Mouse (Mus musculus): ENCODE results near the gene Snrpg. TPM values are rescaled to one million over a fixed set of nuclear protein-coding genes. Genes with fewer than 3 reads are reported as not detected.
A peak's percentile ranks its signal among the peaks of the same experiment; 100 is the strongest.
"Not testable (repeated sequence)": the region's sequence is repeated elsewhere in the genome, so short reads cannot be mapped to it uniquely, and the experiment has no call there.

Gene Snrpg
- polyA plus RNA-seq, 1 experiment from 2014 or later, result 348 TPM

DNA sequence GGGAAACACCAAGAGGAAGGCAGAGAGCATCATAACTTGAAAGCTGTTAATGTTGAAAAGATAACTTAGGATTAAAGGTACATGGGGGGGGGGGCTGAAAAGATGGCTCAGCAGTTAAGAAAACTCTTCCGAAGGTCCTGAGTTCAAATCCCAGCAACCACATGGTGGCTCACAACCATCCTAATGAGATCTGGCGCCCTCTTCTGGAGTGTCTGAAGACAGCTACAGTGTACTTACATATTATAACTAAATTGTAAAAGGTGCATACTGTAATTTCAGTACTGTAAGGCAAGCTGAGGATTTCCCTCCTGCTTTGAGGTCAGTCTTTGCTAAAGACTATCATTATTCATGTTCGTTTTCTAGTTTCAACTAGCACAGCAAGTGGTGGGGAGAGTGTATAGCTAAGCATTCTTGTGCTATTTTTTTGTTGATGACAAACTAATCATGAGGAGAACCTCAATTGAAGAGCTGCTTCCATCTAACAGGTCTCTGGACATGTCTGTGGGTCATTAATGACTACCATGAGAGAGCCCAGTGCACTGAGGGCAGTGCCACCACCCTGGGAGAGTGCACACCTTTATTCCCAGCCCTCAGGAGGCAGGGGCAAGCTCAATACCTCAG, 901 bp upstream of the Snrpg start:
- ATAC-seq (ENCODE audit: low FRiP score), result no peak
- peak overlapping the region; percentile 93 for H3K4me3 ChIP-seq (replicated peaks)
- peak overlapping the region; percentile 70 for H3K9ac ChIP-seq (replicated peaks)
- peaks cover 16% of the 10 kb centered on the region for H3K36me3 ChIP-seq
- H3K27me3 ChIP-seq (replicated peaks), result no peaks in the 10 kb centered on the region
- 68% methylated on average over 3 of the region's 3 CpGs for WGBS
- peak overlapping the region; percentile 85 for H3K4me2 ChIP-seq
- peaks cover 40% of the 10 kb centered on the region for H3K4me1 ChIP-seq
- H3K27ac ChIP-seq (replicated peaks), result peak overlapping the region; percentile 94
- H3K9me3 ChIP-seq (replicated peaks), result no peaks in the 10 kb centered on the region

DNA sequence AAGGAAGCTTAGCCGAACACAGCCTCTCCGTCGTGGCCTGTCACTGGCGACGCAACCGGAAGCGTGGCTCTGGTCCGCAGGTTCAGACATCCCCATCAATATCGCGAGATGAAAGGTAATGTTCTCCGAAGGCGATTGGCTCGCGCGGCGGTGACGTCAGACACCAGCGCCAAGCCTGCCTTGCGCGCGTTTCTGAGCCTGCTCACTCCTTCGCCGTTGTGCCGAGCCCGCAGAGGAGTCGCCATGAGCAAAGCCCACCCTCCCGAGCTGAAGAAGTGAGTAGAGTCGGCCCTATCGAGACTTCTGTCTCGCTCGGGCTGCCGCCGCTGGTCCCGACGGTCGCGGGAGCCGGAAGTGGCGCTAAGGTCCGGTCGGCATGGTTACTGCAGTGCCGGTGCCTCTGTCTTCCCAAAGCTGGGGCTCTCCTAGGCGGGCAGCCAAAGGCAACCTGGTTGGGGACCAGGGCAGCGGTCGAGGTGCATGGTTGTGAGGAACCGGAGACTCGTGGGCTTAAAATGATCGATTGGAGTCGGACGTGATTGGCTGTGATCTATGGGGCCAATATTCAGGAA, 322 bp downstream of the Snrpg start:
- under 1% methylated on average over 50 of the region's 50 CpGs for WGBS
- Histone ChIP-seq H3K4me2 (peak overlapping the region; percentile 85), H3K4me1 (peaks cover 35% of the 10 kb centered on the region), H3K27me3 (replicated peaks) (no peaks in the 10 kb centered on the region), H3K36me3 (peaks cover 19% of the 10 kb centered on the region), H3K9me3 (replicated peaks) (no peaks in the 10 kb centered on the region), H3K27ac (replicated peaks) (peak overlapping the region; percentile 94), H3K9ac (replicated peaks) (peak overlapping the region; percentile 92), H3K4me3 (replicated peaks) (peak overlapping the region; percentile 93)
- peak; percentile 96 for ATAC-seq (ENCODE audit: low FRiP score)

DNA sequence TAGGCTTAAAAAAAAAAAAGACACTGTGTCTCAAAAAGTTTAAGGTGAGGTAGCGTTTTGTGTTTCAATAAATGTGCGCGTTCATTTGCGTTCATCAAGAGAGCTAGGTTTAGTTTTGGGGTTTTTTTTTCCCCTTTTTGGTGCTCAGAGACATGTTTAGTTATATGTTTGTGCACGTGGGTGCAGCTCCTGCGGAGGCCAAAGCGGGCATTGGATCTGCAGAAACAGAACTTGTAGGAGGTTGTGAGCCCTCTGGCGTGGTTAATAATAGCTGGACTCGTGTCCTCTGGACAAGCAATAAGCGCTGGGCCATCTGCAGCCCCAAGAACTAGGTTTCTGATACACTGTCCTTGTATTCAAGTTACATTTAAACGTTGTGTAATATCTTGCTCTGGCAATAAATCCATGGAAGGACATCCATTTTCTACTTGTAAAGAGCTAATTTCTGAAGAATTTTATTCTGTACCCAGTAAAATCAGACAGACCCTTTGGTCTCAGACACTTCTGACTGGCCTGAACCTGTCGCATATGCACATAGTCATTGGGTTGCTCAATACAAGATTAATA, 929 bp downstream of the Snrpg start:
- peak overlapping the region; percentile 85 for H3K4me2 ChIP-seq
- H3K27ac ChIP-seq (replicated peaks), result peak overlapping the region; percentile 94
- H3K9ac ChIP-seq (replicated peaks), result peak overlapping the region; percentile 92
- 5% methylated on average over 12 of the region's 12 CpGs for WGBS
- no peak for ATAC-seq (ENCODE audit: low FRiP score)
- H3K4me3 ChIP-seq (replicated peaks), result peak overlapping the region; percentile 93
- H3K9me3 ChIP-seq (replicated peaks), result no peaks in the 10 kb centered on the region
- H3K27me3 ChIP-seq (replicated peaks), result no peaks in the 10 kb centered on the region
- H3K4me1 ChIP-seq, result peaks cover 29% of the 10 kb centered on the region
- peaks cover 25% of the 10 kb centered on the region for H3K36me3 ChIP-seq

DNA sequence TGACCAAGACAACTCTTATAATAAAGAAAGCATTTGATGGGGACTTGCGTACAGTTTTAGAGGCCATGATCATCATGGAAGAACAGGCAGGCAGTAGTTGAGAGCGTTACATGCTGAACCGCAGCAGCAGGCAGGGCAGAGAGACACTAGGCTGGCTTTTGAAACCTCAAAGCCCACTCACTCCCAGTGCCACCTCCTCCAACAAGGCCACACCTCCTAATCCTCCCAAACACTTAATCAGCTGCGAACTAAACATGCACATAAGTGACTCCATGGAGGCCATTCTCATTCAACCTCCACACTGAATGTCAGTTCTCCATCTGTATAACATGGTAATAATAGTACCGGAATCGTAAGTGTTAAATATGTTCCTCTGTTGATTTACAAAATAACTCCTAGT, 2.5 kb downstream of the Snrpg start:
- Histone ChIP-seq H3K36me3 (peaks cover 34% of the 10 kb centered on the region), H3K9me3 (replicated peaks) (no peaks in the 10 kb centered on the region), H3K4me2 (no peak overlapping the region), H3K4me1 (peaks cover 27% of the 10 kb centered on the region), H3K9ac (replicated peaks) (no peak overlapping the region), H3K4me3 (replicated peaks) (no peak overlapping the region), H3K27ac (replicated peaks) (no peak overlapping the region), H3K27me3 (replicated peaks) (no peaks in the 10 kb centered on the region)
- WGBS, result 95% methylated on average over 6 of the region's 6 CpGs
- no peak for ATAC-seq (ENCODE audit: low FRiP score)

DNA sequence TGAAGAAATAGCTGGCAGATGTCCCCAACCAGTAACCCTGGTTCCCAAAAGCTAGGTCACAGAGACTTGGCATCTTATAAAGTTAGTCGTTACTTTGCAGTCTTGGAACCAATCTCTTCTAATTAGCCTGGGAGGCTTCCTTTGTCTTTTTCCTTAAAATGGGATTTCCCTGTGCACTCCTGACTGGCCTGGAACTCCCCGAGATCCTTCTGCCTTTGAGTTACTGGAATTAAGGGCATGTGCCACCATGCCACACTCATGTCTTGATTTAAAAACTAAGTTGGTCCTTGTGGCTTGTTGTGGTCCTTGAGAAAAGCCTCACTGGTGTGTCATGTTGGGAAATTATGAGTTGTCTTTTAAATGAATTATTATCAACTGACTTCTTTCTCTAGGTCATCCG, 7.2 kb downstream of the Snrpg start:
- peaks cover 3% of the 10 kb centered on the region for H3K4me1 ChIP-seq
- no peak overlapping the region for H3K4me2 ChIP-seq
- H3K9ac ChIP-seq (replicated peaks), result no peak overlapping the region
- H3K4me3 ChIP-seq (replicated peaks), result no peak overlapping the region
- 88% methylated on average over 3 of the region's 3 CpGs for WGBS
- no peaks in the 10 kb centered on the region for H3K27me3 ChIP-seq (replicated peaks)
- no peak overlapping the region for H3K27ac ChIP-seq (replicated peaks)
- peaks cover 37% of the 10 kb centered on the region for H3K36me3 ChIP-seq
- ATAC-seq (ENCODE audit: low FRiP score), result no peak
- H3K9me3 ChIP-seq (replicated peaks), result no peaks in the 10 kb centered on the region

DNA sequence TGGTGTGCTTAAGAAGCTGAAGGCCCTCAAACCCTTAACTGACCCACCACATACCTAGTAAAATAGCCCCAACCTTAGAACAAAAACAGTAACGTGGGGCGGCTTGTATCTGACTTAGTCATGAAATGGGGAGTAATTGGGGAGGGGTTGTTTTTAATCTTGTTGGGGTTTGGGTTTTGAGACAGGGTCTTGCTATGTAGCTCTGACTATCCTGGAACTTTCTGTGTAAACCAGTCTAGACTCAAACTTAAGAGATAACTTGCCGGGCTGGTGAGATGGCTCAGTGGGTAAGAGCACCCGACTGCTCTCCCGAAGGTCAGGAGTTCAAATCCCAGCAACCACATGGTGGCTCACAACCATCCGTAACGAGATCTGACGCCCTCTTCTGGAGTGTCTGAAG, 9.0 kb downstream of the Snrpg start:
- not testable (repeated sequence) for H3K4me3 ChIP-seq (replicated peaks); ATAC-seq (ENCODE audit: low FRiP score); H3K9me3 ChIP-seq (replicated peaks); H3K27me3 ChIP-seq (replicated peaks); H3K4me1 ChIP-seq; H3K4me2 ChIP-seq; H3K27ac ChIP-seq (replicated peaks); H3K9ac ChIP-seq (replicated peaks)
- H3K36me3 ChIP-seq, result peaks cover 41% of the 10 kb centered on the region
- WGBS, result 73% methylated on average over 8 of the region's 8 CpGs

DNA sequence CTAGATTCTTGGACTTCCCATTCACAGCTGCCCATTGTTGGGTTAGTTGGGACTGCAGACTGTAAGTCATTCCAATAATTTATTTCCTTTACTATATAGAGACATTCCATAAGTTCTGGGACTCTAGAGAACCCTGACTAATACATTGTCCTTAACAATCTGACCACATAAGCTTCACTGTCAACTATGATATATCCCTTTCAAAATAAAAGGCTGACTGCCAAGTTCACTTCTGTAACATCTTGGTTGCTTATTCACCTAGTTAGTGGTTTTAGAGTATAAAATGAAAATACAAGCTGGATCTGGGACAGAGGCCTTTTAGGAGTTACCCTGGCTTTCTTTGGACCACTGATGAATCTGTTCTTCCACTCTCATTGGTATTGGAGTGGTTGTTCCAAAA, 11.4 kb downstream of the Snrpg start:
- Histone ChIP-seq H3K27ac (replicated peaks) (no peak overlapping the region), H3K36me3 (peaks cover 42% of the 10 kb centered on the region), H3K4me1 (no peaks in the 10 kb centered on the region), H3K9me3 (replicated peaks) (no peaks in the 10 kb centered on the region), H3K4me2 (no peak overlapping the region), H3K9ac (replicated peaks) (no peak overlapping the region), H3K4me3 (replicated peaks) (no peak overlapping the region), H3K27me3 (replicated peaks) (no peaks in the 10 kb centered on the region)
- no peak for ATAC-seq (ENCODE audit: low FRiP score)

DNA sequence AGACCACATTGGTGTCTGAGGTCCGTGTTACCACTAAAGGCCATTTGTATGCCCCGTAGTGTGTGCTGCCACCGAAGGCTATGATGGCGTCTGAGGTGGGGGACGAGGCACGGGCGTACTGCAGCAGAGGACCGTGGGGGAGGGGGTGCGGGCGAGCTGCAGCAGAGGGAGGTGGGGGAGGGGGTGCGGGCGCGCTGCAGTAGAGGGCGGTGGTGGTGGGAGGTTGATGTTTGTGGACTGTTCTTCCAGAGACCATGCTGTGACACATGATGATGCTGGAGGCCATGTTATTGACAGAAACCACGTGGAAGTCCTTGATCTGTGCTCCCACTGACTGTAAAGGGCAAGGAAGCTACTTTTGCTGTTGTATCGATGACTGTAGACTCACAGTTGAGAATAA, 12.3 kb downstream of the Snrpg start:
- no peak for ATAC-seq (ENCODE audit: low FRiP score)

DNA sequence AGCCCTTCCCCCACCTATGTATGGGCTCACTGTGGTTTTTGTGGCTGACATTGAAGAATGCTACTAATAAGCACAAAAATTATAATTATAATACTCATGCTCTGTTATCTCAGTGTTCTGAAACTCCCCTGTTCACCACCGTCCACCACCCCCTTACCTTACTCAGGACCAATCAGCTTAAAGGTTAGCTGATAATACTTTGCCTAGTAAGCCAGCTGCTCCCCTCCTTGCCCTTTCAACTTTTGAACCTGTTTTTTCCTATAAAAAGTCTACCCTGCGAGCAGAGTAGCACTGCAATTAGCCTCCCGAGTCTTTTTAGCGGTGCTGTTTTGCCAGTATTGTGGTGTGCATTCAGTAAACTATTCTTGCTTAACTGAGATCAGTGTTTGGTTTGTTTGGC, 13.6 kb downstream of the Snrpg start:
- Histone ChIP-seq H3K27ac (replicated peaks) (no peak overlapping the region), H3K36me3 (peaks cover 42% of the 10 kb centered on the region), H3K9me3 (replicated peaks) (no peaks in the 10 kb centered on the region), H3K27me3 (replicated peaks) (no peaks in the 10 kb centered on the region), H3K4me2 (no peak overlapping the region), H3K4me3 (replicated peaks) (no peak overlapping the region), H3K4me1 (no peaks in the 10 kb centered on the region), H3K9ac (replicated peaks) (no peak overlapping the region)
- ATAC-seq (ENCODE audit: low FRiP score), result no peak
- 72% methylated on average over 4 of the region's 4 CpGs for WGBS

More for the DNA sequence above, 12.3 kb downstream of the Snrpg start:
- Histone ChIP-seq H3K9me3 (replicated peaks) (no peaks in the 10 kb centered on the region), H3K4me1 (no peaks in the 10 kb centered on the region), H3K27ac (replicated peaks) (no peak overlapping the region), H3K4me3 (replicated peaks) (no peak overlapping the region), H3K27me3 (replicated peaks) (no peaks in the 10 kb centered on the region), H3K4me2 (no peak overlapping the region), H3K9ac (replicated peaks) (no peak overlapping the region), H3K36me3 (peaks cover 42% of the 10 kb centered on the region)
- WGBS, result 52% methylated on average over 16 of the region's 16 CpGs

DNA sequence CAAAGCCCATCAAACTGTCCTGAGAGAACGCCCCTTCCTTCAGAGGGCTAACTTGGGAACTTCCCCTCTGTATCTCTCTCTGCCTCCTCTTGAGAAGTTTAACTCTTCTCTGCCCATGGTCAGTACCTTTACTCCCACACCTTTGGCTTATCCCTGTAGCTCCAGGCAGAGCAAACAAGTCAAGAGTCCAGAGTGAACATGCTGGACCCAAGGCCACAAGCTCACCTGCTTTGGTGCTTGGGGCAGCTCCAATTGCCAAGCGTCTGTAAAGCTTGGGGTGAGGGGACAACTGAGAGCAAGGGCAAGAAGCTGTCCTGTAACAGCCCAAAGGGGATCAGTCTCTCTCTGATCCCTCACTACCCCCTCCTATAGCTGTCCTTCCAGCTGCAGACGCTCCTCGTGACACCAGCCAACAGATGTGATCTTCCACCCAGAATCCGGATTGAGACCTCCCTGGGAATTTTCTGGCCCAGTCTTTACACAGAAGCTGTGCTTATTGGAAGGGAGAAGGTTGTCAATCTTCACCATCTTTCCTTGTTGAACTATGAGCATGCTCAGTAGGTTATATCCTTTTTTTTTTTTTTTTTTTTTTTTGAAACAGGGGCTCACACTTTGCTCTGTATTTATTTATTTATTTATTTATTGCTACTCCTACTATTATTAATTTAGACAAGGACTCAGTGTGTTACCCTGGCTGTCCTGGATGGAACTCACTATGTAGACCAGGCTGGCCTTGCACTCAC, 14.4 kb downstream of the Snrpg start:
- WGBS, result 92% methylated on average over 5 of the region's 5 CpGs
- Histone ChIP-seq H3K27ac (replicated peaks) (no peak overlapping the region), H3K36me3 (peaks cover 48% of the 10 kb centered on the region), H3K9ac (replicated peaks) (no peak overlapping the region), H3K4me2 (no peak overlapping the region), H3K27me3 (replicated peaks) (no peaks in the 10 kb centered on the region), H3K9me3 (replicated peaks) (no peaks in the 10 kb centered on the region), H3K4me1 (no peaks in the 10 kb centered on the region), H3K4me3 (replicated peaks) (no peak overlapping the region)
- no peak for ATAC-seq (ENCODE audit: low FRiP score)

DNA sequence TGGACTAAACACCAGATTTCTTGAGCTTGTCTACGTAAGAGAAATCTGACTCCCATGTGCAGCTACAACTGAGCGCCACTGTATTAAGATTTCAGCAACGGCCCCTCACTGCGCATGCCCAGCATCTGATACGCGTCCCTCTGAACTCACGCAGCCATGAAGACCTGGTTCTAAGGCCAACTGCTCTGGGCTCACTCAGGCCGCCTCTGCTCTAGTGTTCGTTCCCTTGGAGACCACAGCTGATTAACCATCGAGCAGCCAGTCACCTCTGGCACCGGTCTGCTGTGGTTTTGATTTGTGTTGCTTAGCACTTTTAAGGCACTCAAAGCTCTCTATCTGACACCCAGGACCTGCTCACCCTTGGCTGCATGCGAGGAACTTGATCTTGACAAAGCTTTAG, 16.2 kb downstream of the Snrpg start:
- no peak overlapping the region for H3K4me2 ChIP-seq
- WGBS, result 89% methylated on average over 12 of the region's 12 CpGs
- no peaks in the 10 kb centered on the region for H3K27me3 ChIP-seq (replicated peaks)
- ATAC-seq (ENCODE audit: low FRiP score), result no peak
- H3K4me3 ChIP-seq (replicated peaks), result no peak overlapping the region
- H3K4me1 ChIP-seq, result no peaks in the 10 kb centered on the region
- no peak overlapping the region for H3K9ac ChIP-seq (replicated peaks)
- peaks cover 66% of the 10 kb centered on the region for H3K36me3 ChIP-seq
- no peaks in the 10 kb centered on the region for H3K9me3 ChIP-seq (replicated peaks)
- no peak overlapping the region for H3K27ac ChIP-seq (replicated peaks)

DNA sequence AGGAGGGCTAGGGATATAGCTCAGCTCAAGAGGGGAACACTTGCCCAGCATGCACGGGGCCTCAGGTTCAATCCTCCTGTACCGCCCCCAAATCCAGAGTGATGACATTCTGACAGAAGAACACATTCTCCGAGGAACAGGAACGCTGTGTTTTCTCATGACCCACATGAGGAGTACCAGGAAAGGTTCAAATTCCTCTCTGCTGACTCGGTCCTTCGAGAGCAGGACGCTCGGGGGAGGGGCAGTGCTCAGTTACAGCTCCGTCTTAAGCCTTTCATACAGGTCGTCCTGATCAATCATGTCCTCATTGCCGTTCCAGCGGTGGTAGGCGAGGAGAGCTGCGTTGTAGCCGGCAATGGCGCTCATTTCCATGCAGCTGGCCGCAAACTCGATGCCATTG, 17.4 kb downstream of the Snrpg start:
- Histone ChIP-seq H3K36me3 (peaks cover 66% of the 10 kb centered on the region), H3K9ac (replicated peaks) (no peak overlapping the region)

More for the DNA sequence above, 17.4 kb downstream of the Snrpg start:
- H3K27me3 ChIP-seq (replicated peaks), result no peaks in the 10 kb centered on the region
- H3K9me3 ChIP-seq (replicated peaks), result no peaks in the 10 kb centered on the region
- WGBS, result 85% methylated on average over 18 of the region's 18 CpGs
- no peak overlapping the region for H3K4me2 ChIP-seq
- H3K4me3 ChIP-seq (replicated peaks), result no peak overlapping the region
- H3K27ac ChIP-seq (replicated peaks), result no peak overlapping the region
- ATAC-seq (ENCODE audit: low FRiP score), result no peak
- H3K4me1 ChIP-seq, result peaks cover 1% of the 10 kb centered on the region; the same call in 1 of the 2 replicates

Measured in neural tube, embryonic 15.5 days (tissue).